Comparison of ENCODE assay signal across 21 mouse cellular contexts in genomic region chr5:134640371-134640770, GRCm38 (mm10).
"Had no signal": no experiment of that assay in that cellular context is flagged by ENCODE, and none has a peak within 500 bp of the region (broad histone marks: within the 10 kb centered on the region; RNA-seq: fewer than 3 reads in every experiment).

No protein-coding gene starts in this region.

- H3K9me3 ChIP-seq: heart, embryonic 10.5 days; heart, embryonic 13.5 days; heart, embryonic 15.5 days; hindbrain, embryonic 13.5 days; hindbrain, embryonic 15.5 days; limb, embryonic 13.5 days; limb, embryonic 15.5 days had no signal

- H3K27me3 ChIP-seq: heart, embryonic 13.5 days; heart, embryonic 15.5 days; hindbrain, embryonic 13.5 days; hindbrain, embryonic 15.5 days; limb, embryonic 13.5 days; limb, embryonic 15.5 days had no signal

- DNase-seq: gastrocnemius, adult 2 months; gastrocnemius, postnatal 10 days; gastrocnemius, postnatal 25 days; heart, adult 18-20 months; heart, postnatal 14 days; heart, postnatal 36 days; kidney, adult 11 months; kidney, adult 2 months; kidney, adult 9 months; kidney, postnatal 14 days; kidney, postnatal 36 days; layer of hippocampus, adult 9-11 months; layer of hippocampus, postnatal 36 days; left cerebral cortex, postnatal 4 days had no signal
